Mouse (Mus musculus): Measurements from ENCODE around the gene Hmx2. TPM values are rescaled to one million over a fixed set of nuclear protein-coding genes. Genes with fewer than 3 reads are reported as not detected.

The Hmx2 gene
- polyA plus RNA-seq, 1 experiment from 2014 or later, result not detected

GRCm38 (mm10) chr7:131559986-131560696 lies 11.6 kb downstream of the Hmx2 start, which contains the start of gene Bub3:
Gene Bub3, plus strand, starts transcription at chr7:131560222.
- peaks cover 40% of the 10 kb centered on the region for H3K4me1 ChIP-seq (replicated peaks)
- H3K4me2 ChIP-seq, result peak within 1 kb of the TSS; percentile 71
- peaks cover 45% of the 10 kb centered on the region for H3K27me3 ChIP-seq
- H3K36me3 ChIP-seq (replicated peaks), result peaks cover 33% of the 10 kb centered on the region
- peak; percentile 93 for ATAC-seq (ENCODE audit: insufficient read depth)
- WGBS (ENCODE audit: insufficient replicate concordance), result under 1% methylated on average over 50 of the region's 51 CpGs
- H3K9ac ChIP-seq, result peak within 1 kb of the TSS; percentile 92
- H3K4me3 ChIP-seq (replicated peaks), result peak within 1 kb of the TSS; percentile 93
- H3K27ac ChIP-seq (replicated peaks), result peak within 1 kb of the TSS; percentile 87
- no peaks in the 10 kb centered on the region for H3K9me3 ChIP-seq (replicated peaks)

GRCm38 (mm10) chr7:131560697-131561042 lies 12.1 kb downstream of the Hmx2 start:
- H3K27me3 ChIP-seq, result peaks cover 40% of the 10 kb centered on the region
- H3K9ac ChIP-seq, result peak overlapping the region; percentile 92
- 1% methylated on average over 14 of the region's 14 CpGs for WGBS (ENCODE audit: insufficient replicate concordance)
- H3K4me1 ChIP-seq (replicated peaks), result peaks cover 35% of the 10 kb centered on the region
- no peaks in the 10 kb centered on the region for H3K9me3 ChIP-seq (replicated peaks)
- H3K4me2 ChIP-seq, result peak overlapping the region; percentile 71
- H3K36me3 ChIP-seq (replicated peaks), result peaks cover 38% of the 10 kb centered on the region
- H3K27ac ChIP-seq (replicated peaks), result peak overlapping the region; percentile 87
- peak overlapping the region; percentile 93 for H3K4me3 ChIP-seq (replicated peaks)
- peak; percentile 73 for ATAC-seq (ENCODE audit: insufficient read depth)

DNA sequence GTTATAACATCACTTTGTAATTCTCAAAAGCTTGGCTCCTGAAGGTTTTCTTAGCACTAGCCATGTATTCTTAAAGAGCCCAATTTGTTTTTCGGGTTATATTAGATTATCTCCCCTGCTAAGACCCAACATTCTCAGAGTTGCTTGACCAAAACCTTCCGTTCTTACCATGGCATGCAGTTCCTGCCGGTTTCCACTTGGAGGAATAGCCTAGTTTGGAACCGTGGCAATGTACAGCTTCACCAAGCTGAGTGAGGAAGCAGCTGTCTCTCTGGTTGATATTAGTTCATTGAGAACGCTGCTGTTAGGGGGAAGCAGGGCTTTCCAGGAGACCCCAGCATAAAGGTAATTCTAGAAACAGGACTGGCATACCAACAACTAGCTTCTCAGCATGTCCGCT lies 26.7 kb downstream of the Hmx2 start:
- H3K27me3 ChIP-seq, result no peaks in the 10 kb centered on the region
- H3K36me3 ChIP-seq (replicated peaks), result peaks cover 43% of the 10 kb centered on the region
- no peaks in the 10 kb centered on the region for H3K4me1 ChIP-seq (replicated peaks)
- no peak overlapping the region for H3K27ac ChIP-seq (replicated peaks)
- no peak overlapping the region for H3K4me3 ChIP-seq (replicated peaks)
- H3K9me3 ChIP-seq (replicated peaks), result no peaks in the 10 kb centered on the region
- no peak overlapping the region for H3K4me2 ChIP-seq
- ATAC-seq (ENCODE audit: insufficient read depth), result no peak
- H3K9ac ChIP-seq, result no peak overlapping the region
- 74% methylated on average over 6 of the region's 6 CpGs for WGBS (ENCODE audit: insufficient replicate concordance)

DNA sequence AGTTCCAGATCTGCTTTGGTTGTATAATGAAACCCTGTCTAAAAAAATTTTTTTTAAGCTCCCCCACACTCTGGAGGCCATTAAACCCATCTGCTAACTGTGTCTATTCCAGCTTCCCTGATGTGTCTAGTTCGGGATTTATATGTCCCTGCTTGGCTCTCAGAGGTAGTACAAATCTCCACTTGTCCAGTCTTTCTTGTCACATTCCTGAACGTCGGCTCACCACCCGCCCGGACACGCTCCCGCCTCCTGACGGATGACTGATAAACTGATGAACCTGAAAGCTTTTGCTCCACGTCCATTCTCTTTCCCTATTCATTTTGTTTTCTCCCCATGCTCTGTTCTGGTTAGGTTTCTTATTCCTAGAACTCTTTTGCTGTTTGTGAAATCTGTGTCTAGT lies 33.6 kb downstream of the Hmx2 start:
- H3K27me3 ChIP-seq, result no peaks in the 10 kb centered on the region
- H3K27ac ChIP-seq (replicated peaks), result no peak overlapping the region
- no peaks in the 10 kb centered on the region for H3K4me1 ChIP-seq (replicated peaks)
- no peak overlapping the region for H3K9ac ChIP-seq
- no peak overlapping the region for H3K4me3 ChIP-seq (replicated peaks)
- no peaks in the 10 kb centered on the region for H3K9me3 ChIP-seq (replicated peaks)
- ATAC-seq (ENCODE audit: insufficient read depth), result no peak
- 67% methylated on average over 9 of the region's 9 CpGs for WGBS (ENCODE audit: insufficient replicate concordance)
- no peaks in the 10 kb centered on the region for H3K36me3 ChIP-seq (replicated peaks)
- H3K4me2 ChIP-seq, result no peak overlapping the region

- no peak for ATAC-seq (ENCODE audit: insufficient read depth)
- Histone ChIP-seq H3K4me3 (replicated peaks) (no peak overlapping the region), H3K27ac (replicated peaks) (no peak overlapping the region), H3K9ac (no peak overlapping the region), H3K9me3 (replicated peaks) (no peaks in the 10 kb centered on the region), H3K36me3 (replicated peaks) (no peaks in the 10 kb centered on the region), H3K4me1 (replicated peaks) (no peaks in the 10 kb centered on the region), H3K27me3 (no peaks in the 10 kb centered on the region), H3K4me2 (no peak overlapping the region)
- WGBS (ENCODE audit: insufficient replicate concordance), result 65% methylated on average over 5 of the region's 5 CpGs
Observed at GRCm38 (mm10) chr7:131585551-131585950, 37.0 kb downstream of the Hmx2 start.

GRCm38 (mm10) chr7:131597779-131598482 lies 49.4 kb downstream of the Hmx2 start:
- Histone ChIP-seq H3K9ac (no peak overlapping the region), H3K9me3 (replicated peaks) (no peaks in the 10 kb centered on the region), H3K4me2 (no peak overlapping the region), H3K27me3 (no peaks in the 10 kb centered on the region), H3K4me3 (replicated peaks) (no peak overlapping the region), H3K27ac (replicated peaks) (no peak overlapping the region), H3K4me1 (replicated peaks) (no peaks in the 10 kb centered on the region), H3K36me3 (replicated peaks) (no peaks in the 10 kb centered on the region)
- no peak for ATAC-seq (ENCODE audit: insufficient read depth)
- 16% methylated on average over 12 of the region's 12 CpGs for WGBS (ENCODE audit: insufficient replicate concordance)

DNA sequence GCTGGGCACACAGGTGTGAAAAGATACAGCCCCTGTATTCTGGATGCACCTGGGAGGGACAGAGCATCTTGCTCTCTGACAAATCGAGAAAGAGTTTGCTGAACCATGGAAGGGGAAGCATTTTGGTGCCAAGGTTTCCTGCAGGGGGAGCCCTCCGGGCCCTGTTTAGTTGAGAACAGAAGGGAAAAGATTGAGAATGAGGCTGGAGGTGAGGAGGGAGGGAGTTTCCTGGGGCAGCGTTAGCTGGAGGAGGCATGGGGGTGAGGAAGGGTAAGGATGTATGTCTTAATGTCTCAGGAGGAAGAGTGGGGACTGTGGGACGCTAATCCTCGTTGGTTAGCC lies 49.9 kb downstream of the Hmx2 start:
- no peak overlapping the region for H3K4me3 ChIP-seq (replicated peaks)
- no peak for ATAC-seq (ENCODE audit: insufficient read depth)
- no peaks in the 10 kb centered on the region for H3K4me1 ChIP-seq (replicated peaks)
- no peaks in the 10 kb centered on the region for H3K9me3 ChIP-seq (replicated peaks)
- H3K36me3 ChIP-seq (replicated peaks), result no peaks in the 10 kb centered on the region
- H3K9ac ChIP-seq, result no peak overlapping the region
- no peak overlapping the region for H3K4me2 ChIP-seq
- WGBS (ENCODE audit: insufficient replicate concordance), result 10% methylated on average over 5 of the region's 5 CpGs
- no peaks in the 10 kb centered on the region for H3K27me3 ChIP-seq
- no peak overlapping the region for H3K27ac ChIP-seq (replicated peaks)

DNA sequence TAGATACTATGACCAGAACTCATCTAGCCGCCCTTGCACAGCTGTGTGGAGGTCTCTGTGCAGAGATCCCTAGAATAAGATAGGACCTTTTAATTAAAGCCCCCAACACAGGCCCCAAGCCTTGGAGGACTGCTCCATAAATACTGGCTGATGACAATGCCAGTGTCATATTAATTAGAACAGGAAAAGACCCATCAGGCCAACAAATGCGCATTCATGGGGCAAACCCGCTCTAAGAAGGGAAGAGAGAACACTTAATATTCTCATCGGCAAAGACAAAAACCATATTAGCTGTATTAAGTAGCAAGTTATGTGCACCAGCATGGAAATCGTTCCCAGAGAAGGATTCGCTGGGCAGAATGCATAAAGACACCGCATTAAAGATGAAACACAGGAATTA lies 53.5 kb downstream of the Hmx2 start:
- Histone ChIP-seq H3K36me3 (replicated peaks) (no peaks in the 10 kb centered on the region), H3K4me2 (no peak overlapping the region), H3K9ac (no peak overlapping the region), H3K27me3 (no peaks in the 10 kb centered on the region), H3K9me3 (replicated peaks) (no peaks in the 10 kb centered on the region), H3K4me1 (replicated peaks) (no peaks in the 10 kb centered on the region), H3K27ac (replicated peaks) (no peak overlapping the region), H3K4me3 (replicated peaks) (no peak overlapping the region)
- WGBS (ENCODE audit: insufficient replicate concordance), result 69% methylated on average over 7 of the region's 7 CpGs
- no peak for ATAC-seq (ENCODE audit: insufficient read depth)

DNA sequence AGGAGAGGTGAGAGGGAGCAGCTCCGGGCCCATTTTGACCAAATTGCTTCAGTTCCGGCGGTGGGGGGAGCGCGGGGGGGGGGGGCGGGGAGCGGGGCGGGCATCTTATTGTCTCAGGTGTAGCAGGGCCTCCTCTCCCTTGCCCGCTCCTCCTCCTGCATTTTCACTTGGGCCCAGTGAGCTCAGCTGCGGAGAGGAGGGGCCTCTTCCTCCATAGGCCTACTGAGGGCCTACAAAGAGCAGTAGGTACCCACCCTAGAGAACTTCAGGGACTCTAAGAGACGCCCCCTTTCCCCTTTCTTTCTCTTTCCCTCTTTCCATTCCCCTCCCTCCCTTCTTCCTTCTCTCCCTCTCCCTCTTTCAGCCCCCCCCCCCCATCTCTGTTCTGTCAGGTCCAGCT lies 54.6 kb downstream of the Hmx2 start:
- no peaks in the 10 kb centered on the region for H3K27me3 ChIP-seq
- H3K9ac ChIP-seq, result no peak overlapping the region
- H3K27ac ChIP-seq (replicated peaks), result no peak overlapping the region
- H3K4me1 ChIP-seq (replicated peaks), result no peaks in the 10 kb centered on the region
- no peak overlapping the region for H3K4me2 ChIP-seq
- no peak overlapping the region for H3K4me3 ChIP-seq (replicated peaks)
- H3K36me3 ChIP-seq (replicated peaks), result no peaks in the 10 kb centered on the region
- WGBS (ENCODE audit: insufficient replicate concordance), result 15% methylated on average over 11 of the region's 11 CpGs
- H3K9me3 ChIP-seq (replicated peaks), result no peaks in the 10 kb centered on the region
- ATAC-seq (ENCODE audit: insufficient read depth), result no peak

DNA sequence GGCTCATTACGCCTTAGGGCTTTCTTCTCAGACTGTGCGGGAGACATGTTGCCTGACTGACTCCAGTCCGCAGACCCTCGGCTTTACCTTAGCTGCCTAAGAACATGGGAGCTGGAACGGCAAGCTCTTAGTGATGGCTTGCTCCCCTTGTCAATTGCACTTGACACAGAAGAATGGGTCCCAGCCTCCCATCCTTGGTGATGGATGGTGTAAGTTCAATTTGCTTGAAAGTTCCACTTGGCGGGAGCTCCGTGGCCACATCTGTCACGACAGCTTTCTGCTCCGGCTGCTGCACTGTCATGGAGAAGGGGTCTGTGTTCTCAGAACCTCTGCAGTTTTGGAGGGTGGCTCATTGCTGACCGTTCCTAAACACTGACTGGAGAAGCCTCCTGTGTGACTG lies 56.4 kb downstream of the Hmx2 start:
- H3K27me3 ChIP-seq, result no peaks in the 10 kb centered on the region
- 73% methylated on average over 10 of the region's 10 CpGs for WGBS (ENCODE audit: insufficient replicate concordance)
- ATAC-seq (ENCODE audit: insufficient read depth), result no peak
- H3K4me2 ChIP-seq, result no peak overlapping the region
- no peaks in the 10 kb centered on the region for H3K4me1 ChIP-seq (replicated peaks)
- no peak overlapping the region for H3K9ac ChIP-seq
- H3K9me3 ChIP-seq (replicated peaks), result no peaks in the 10 kb centered on the region
- no peak overlapping the region for H3K27ac ChIP-seq (replicated peaks)
- no peaks in the 10 kb centered on the region for H3K36me3 ChIP-seq (replicated peaks)
- no peak overlapping the region for H3K4me3 ChIP-seq (replicated peaks)

- no peak overlapping the region for H3K27ac ChIP-seq (replicated peaks)
- no peak for ATAC-seq (ENCODE audit: insufficient read depth)
Observed at GRCm38 (mm10) chr7:131605481-131605880, 56.9 kb downstream of the Hmx2 start.

More at GRCm38 (mm10) chr7:131605481-131605880, 56.9 kb downstream of the Hmx2 start:
- H3K9me3 ChIP-seq (replicated peaks), result no peaks in the 10 kb centered on the region
- no peaks in the 10 kb centered on the region for H3K36me3 ChIP-seq (replicated peaks)
- H3K27me3 ChIP-seq, result no peaks in the 10 kb centered on the region
- no peaks in the 10 kb centered on the region for H3K4me1 ChIP-seq (replicated peaks)
- no peak overlapping the region for H3K4me2 ChIP-seq
- no peak overlapping the region for H3K4me3 ChIP-seq (replicated peaks)
- H3K9ac ChIP-seq, result no peak overlapping the region
- WGBS (ENCODE audit: insufficient replicate concordance), result 45% methylated on average over 4 of the region's 4 CpGs

All from liver, embryonic 15.5 days (tissue).